Mouse (Mus musculus) c-Kit-positive CD71-positive TER-119-negative erythroid progenitor cells, embryonic 14.5 days (primary cell): ENCODE measurements around the gene Gm49416.
A peak's percentile ranks its signal among the peaks of the same experiment; 100 is the strongest.
"Not testable (repeated sequence)": the region's sequence is repeated elsewhere in the genome, so short reads cannot be mapped to it uniquely, and the experiment has no call there.

Experiments used
- DNase-seq: peaks from one replicate; pipeline ENCODE4 v3.0.0-alpha.2; 2013; ENCODE audit warnings: low read depth

The Gm49416 gene

DNA sequence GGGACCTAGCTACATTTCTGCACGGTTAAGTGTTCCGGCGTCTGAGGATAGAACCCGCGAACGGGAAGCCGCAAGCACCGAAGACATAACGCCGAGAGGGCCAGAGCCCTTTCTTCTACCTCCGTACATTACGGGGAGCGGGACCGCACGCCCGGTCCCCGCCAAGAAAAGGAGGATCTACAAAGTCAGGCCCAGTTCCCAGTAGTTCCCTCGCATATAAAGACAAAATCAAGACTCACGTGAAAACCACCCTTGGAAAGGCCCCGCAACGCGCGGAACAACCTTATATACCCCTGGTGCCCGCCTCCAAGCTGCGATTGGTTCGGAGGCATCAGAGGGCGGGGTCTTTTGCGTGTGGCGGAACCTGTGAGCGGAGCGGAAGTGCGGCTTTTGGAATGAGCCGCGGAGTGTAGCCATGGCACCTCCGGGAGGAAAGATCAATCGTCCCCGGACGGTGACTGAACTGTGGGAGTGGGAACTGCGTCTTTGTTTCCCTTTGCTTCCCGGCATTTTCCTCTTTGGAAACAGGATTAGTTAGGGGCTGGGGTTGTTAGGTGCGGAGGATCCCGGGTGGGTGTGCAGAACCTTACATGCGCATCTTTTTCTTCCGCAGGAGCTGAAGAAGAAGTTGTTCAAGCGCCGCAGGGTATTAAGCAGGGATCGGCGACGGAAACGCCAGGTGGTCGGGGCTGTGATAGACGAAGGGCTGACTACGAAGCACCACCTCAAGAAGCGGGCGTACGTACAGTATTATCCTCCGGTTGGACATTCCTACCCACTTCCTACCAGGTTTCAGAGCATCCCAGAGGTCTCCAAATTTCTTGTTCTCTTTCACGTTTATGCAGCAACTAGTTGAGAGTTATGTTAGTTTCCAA, at the start of gene Gm49416, which contains the start of gene 1810009A15Rik:
Gene Gm49416, plus strand, starts transcription at position 416 of the 875 bp plus-strand sequence.
Gene 1810009A15Rik, plus strand, starts transcription at position 343 of the 875 bp plus-strand sequence.
- DNase-seq = peak; percentile 95

DNA sequence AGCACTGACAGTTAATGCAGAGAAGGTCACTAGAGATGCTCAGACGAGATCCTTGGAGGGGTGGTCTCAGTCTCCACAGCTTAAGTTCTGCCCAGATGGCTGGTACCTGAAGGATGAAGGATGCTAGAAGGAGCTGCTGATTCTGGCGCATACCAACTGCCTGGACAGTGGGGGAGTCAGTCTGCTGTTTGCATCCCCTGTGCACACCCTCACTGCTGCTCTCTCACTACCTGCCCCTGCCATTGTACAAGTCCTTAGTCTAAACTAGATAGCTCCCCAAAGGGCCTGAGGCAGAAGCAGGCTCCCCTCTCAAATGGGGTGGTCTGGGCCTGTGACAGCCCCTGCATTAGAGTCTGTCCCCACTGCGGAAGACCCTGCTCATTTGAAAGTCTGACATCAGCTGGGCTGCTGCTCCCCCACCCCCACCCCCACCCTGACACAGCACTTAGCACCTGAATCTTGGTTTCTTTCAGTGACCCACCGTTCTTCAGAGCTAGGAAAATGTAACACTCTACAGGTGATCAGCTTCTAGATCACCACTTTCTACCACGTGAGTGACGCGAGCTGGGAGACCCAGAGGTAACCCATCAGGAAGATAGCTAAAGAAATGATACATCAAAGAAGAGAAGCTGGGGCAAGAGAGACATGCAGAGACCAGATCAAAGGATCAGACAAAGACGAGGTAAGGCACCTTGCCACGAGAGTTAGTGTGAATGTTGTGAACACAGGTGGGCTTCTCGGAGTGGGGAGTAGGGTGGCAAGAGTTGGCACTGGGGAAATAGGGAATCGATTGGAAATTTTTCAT, 49.4 kb upstream of the Gm49416 start, which contains the start of gene Gng3:
Gene Gng3, minus strand, starts transcription at position 92 of the 805 bp plus-strand sequence.
- DNase-seq = no peak

DNA sequence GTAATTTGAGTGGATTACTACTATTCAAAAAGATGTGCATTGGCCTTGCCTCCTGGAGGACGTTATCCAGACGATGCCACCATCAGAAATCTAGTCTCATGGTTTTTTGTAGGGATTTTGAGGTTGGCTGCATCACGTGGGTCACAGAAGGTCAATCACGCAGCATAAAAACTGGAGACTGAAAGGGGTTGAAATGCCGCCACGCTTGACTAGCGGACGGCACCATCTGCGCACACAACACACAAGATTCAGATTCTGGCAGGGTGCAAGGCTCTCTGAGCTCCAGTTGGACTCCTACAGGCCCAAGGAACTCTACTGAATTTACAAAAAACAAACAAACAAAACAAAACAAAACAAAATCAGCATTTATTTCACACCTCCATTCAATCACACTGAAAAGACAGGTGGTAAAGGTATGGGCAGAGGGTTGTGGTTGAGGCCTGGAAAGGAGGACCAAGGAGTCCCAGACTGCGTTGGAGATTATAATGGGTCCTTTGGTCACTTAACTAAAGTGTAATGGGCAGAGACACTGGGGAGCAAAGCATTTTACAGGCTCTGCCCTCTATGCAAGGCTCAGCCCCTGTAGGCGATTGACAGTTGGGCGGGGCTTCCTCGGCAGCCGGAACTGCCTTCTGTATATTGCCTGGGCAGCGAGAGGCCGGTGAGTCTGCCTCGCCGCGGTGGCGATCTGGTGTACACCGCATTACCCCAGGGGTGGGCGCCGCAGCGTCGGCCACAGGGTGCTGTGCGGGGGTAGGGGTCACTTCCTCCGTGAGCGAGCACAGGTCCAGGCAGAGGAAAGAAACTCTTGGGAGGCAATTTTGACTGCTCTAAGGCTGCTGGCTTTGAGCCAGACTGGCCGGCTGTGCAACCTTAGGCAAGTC, 48.6 kb upstream of the Gm49416 start:
- peak; percentile 67 for DNase-seq

DNA sequence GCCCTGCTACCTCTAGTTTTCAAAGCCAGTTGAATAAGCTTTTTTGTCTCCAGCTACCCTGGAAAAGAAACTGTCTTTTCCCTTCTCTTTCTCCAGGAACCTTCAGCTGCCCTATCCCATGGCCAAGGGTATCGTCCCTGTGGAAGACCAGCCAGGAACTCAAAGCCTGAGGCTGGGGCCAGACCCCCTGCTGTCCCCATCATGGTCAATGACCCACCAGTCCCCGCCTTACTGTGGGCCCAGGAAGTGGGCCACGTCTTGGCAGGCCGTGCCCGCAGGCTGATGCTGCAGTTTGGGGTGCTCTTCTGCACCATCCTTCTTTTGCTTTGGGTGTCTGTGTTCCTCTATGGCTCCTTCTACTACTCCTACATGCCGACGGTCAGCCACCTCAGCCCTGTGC, 47.7 kb upstream of the Gm49416 start:
- DNase-seq = no peak

DNA sequence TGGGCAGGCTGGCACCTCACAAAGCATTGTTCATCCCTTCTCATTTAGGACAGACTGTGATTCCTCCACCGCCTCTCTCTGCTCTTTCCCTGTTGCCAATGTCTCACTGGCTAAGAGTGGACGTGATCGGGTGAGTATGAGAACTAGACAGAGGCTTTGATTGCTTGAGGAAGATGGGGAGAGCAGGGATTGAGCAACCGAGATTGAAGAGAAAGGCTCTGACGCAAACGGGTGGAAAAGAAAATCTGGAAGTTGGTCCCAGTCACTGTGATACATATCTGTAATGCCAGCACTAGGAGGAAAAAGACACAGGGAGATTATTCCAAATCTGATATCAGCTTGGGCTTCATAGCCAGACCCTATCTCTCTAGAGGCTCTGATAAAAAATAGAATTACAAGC, 45.8 kb upstream of the Gm49416 start:
- DNase-seq = no peak

DNA sequence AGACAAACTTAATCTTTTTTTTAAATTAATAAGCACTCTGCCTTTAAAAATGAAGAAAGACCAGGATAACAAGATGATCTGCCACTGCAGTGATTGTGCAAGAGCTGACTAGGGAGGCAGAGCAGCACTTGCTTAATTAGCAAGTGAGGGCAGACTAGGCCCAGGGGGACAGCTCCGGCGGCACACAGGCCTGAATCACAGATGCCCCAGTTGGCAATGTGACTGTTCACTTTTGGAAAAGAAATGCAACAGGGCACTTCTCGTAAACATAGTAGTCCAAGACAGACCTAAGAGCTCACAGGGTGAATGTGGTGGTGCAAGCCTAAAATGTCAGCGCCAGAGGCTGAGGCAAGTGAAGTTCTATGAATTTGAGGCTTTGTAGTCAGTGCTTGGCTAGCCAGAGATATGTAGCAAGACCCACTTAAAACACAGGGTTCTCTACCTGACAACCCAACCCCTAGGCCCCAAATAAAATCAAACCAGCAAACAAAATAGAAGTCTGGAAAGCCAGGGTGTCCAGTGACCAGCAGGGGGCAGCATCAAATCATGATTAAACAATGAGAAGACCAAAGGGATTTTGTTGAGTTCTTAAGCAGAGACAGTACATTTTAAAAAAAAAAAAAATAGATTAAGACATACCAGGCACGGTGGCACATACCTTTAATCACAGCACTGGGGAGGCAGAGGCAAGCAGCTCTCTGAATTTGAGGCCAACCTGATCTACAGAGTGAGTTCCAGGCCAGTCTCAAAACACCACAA, 44.2 kb upstream of the Gm49416 start:
- DNase-seq = peak; percentile 78

DNA sequence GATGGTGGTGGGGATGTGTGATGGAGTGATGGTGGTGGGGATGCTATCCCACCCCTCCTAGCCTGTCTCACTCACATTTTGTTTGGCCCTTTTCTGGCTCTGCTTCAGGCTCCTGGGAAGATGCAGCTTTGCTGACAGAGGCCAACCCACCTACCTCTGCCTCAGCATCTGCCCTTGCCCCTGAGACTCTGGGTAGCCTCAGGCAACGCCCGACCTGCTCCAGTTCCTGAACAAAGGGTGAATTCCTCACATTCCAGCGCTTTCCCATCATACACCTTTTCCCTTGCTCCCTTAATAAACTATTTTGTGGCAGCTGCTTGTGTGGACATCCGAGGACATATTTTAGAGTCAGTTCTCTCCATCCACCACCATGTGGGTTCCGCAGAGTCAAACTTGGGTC, 40.4 kb upstream of the Gm49416 start:
- no peak for DNase-seq

DNA sequence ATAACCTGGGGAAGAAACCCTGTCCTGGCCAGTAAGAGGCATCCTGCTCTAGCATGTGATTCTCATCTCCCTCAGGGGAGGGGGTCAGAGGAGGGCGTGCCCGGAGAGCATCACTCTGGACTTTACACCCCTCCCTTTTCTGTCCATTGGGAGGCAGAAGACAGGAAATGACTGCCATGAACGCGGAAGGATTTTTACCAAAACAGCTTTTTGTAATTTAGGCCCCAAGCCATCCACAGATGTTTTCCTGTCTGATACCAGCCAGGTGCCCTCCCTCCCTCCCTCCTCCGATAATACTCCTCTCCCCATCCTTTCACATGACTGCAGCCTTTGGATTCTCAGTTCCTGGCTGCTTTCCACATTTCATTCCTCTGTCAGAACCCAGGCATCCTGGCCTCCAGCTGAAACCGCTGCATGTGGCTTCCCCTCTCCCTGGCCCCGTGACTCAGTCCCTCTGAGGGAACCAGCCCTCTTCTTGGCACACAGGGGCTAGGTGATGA, 38.3 kb upstream of the Gm49416 start, which contains the start of gene Lrrn4cl:
Gene Lrrn4cl, plus strand, starts transcription at position 367 of the 500 bp plus-strand sequence.
- no peak for DNase-seq

DNA sequence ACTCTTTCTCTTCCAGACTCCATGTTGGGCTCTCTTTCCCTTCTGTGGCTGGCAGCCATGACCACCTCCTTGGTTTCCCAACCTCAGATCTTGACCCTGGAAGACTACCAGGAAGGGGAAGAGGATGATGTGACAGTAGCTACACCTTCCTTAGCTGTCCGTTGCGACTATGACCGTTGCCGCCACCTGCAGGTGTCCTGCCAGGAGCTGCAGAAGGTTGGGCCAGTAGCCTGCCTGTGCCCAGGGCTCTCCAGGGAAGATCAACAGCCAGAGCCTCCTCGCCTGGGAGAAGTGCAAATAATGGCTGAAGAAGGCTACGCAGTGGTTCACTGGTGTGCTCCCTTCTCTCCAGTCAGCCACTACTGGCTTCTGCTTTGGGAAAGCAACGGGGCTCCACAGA, 37.1 kb upstream of the Gm49416 start:
- no peak for DNase-seq

DNA sequence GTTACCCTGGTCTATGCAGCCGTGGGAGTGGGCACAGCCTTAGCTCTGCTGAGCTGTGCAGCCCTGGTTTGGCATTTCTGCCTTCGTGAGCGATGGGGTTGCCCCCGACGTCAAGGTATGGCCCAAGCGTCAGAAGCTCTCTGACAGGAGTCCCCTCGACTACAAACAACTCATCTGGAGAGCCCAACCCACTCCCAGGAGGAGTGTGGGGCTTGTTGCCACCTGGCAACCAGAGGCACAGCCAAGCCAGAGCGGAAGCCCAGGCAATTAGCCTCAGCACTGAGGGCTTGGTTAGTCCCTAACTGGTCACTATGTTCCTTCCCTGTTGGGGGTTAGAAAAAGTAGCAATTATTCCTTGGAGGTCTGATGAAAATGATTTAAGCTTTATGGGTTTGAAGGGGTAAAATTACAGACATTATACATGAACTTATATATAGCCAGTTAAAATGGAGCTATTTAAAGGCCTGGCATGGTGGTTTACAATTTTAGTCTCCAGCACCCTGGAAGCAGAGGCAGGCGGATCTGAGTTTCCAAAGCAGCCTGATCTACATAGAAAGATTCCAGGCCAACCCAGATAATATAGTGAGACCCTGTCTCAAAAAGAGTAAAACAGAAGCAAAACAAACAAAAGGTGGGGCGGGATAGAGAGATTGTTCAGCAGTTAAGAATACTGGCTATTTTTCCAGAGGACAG, 36.3 kb upstream of the Gm49416 start:
- DNase-seq = no peak

DNA sequence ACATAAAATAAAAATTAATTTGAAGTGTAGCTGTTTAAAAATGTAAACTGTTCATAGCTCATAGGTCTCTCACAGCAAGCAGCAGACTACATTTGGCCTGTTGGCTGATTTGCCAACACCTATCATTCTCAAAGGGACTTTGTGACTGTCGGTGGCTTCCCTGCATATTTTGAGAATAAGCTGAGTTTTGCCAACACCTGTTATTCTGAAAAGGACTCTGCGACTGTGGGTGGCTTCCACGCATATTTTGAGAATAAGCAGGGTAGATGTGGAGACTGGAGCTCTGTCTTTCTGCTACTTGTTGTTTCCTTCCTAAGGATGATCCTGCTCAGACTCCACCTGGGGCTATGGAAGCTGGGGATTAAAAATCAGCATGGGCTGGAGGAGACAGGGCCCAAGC, 35.6 kb upstream of the Gm49416 start:
- no peak for DNase-seq

DNA sequence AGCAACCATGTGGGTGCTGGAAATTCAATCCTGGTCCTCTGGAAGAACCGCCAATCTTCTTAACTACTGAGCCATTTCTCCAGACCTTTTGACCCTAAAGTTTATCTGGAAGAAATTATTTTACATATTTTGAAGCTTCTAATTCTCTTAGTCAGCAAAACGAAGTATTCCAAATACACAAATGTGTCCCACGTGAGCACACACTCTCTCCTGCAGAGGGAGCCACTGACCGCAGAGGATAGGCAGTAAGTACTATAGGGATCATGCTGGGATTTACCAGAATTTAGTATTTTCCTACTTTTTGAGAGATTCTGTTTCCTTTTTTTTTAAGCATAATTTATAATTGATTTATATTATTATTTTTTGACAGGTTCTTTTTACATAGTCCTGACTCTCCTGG, 31.0 kb upstream of the Gm49416 start:
- peak; percentile 58 for DNase-seq

DNA sequence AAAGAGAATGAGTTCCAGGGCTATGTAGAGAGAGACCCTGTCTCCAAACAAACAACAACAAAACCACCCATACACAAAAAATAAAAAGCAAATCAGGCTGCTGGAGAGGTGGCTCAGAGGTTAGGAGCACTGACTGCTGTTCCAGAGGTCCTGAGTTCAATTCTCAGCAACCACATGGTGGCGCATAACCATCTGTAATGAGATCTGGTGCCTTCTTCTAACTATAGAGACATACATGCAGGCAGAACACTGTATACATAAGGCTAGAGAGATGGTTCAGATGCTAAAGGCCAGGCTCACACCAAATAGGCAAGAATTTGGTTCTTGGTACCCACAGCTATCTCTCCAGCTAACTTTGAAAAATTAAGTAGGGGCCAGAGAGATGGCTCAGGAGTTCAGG, 29.7 kb upstream of the Gm49416 start:
- DNase-seq = no peak

DNA sequence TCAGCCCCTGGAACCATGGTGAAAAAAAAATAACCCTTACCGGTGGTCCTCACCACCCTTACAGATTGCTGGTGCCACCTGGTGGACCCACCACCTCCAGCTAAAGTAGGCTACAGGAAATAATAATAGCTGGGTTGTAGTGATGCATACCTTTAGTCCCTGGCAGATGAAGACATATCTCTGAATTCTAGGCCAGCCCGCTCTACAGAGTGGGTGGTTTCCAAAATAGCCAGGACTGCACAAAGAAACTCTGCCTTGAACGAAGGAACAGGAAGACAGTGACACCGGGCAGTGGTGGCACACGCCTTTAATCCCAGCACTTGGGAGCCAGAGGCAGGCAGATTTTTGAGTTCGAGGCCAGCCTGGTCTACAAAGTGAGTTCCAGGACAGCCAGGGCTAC, 24.5 kb upstream of the Gm49416 start:
- no peak for DNase-seq

DNA sequence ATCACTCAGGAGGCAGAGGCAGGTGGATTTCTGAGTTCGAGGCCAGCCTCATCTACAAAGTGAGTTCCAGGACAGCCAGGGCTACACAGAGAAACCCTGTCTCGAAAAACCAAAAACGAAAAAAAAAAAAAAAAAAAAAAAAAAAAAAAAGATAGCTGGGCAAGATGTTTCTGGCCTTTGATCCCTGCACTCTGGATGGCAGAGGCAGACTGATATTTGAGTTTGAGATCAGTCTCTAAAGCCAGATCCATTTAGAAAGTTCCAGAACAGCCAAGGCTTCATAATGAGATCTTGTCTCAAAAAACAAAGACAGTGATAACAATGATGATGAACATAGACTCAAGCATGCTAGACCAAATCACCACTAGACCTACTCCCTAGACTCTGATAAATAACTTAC, 18.3 kb upstream of the Gm49416 start:
- not testable (repeated sequence) for DNase-seq

DNA sequence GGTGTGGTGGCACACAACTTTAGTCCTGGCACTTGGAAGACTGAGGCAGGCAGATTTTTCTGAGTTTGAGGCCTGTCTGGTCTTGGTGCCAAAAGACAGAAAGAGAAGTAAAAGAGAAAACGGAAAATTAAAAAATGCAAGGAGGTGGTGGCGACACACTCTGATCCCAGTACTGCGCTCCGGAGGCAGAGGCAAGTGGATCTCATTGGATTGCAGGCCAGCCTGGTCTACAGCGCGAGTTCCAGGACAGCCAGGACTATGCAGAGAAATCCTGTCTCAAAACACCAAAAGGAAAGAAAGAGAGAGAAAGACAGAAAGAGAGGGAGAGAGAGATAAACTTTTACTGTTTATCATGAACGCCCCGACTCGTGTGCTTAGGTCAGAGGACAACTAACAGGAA, 17.9 kb upstream of the Gm49416 start:
- no peak for DNase-seq

DNA sequence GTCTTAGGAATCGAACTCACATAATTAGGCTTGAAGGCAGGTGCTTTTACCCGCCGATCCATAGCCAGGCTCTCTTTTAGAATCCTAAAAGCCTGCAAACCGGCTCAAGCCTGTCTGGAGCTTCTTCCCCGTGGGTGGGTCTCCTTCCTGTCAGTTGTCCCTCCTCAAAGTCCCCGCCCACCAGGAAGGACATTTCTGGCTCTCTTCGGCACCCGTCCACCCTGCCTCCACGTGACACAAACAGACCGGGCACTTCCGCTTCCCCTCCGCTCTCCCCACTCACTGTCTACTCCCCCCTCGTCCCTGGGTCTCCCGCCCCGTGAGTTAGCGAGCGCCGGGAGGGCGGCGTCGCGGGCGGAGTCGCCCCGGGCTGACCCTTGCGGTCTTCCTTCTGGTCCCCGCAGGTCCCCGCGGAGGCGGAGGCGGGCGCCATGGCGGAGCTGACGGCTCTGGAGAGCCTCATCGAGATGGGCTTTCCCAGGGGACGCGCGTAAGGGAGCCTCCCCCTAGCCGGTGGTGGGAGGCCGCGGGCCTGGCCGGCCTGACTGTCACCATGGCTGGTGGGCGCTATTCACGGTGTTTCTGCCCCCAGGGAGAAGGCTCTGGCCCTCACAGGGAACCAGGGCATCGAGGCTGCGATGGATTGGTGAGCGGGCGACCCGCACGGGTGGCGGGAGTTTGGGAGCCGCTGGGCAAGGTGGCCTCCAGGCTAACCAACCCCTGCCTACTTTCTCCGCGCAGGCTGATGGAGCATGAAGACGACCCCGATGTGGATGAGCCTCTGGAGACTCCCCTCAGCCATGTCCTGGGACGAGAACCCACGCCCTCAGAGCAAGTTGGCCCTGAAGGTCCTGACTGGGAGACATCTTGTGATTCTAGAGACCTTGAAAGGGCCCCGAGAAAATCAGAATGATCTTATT, 17.2 kb upstream of the Gm49416 start, which contains the start of gene Ubxn1:
Gene Ubxn1, plus strand, starts transcription at position 230 of the 920 bp plus-strand sequence.
- DNase-seq = peak; percentile 97

DNA sequence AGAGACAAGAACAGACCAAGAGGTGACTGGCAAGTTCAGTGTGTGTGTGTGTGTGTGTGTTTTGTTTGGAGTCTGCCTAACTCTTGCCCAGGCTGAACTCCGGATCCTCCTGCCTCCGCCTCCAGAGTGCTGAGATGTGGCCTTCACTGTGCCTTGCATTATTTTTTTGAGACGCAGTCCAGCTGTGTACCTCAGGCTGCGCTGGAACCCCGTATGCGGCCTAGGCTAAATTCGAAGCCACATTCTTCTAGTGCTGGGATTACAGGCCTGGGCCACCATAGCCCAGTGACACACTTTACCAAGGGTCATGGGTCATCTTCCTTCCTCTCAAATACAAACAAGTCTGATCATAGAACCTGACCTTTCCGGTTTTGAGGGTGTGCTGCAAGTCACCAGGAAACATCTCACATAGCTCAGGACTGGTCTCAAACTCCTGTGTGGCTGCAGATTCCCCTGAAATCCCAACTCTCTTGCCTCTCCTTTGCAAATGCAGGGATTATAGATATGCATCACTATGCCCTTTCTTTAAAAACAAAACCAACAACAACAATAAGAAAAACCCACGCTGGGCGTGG, 16.4 kb upstream of the Gm49416 start:
- DNase-seq = no peak

DNA sequence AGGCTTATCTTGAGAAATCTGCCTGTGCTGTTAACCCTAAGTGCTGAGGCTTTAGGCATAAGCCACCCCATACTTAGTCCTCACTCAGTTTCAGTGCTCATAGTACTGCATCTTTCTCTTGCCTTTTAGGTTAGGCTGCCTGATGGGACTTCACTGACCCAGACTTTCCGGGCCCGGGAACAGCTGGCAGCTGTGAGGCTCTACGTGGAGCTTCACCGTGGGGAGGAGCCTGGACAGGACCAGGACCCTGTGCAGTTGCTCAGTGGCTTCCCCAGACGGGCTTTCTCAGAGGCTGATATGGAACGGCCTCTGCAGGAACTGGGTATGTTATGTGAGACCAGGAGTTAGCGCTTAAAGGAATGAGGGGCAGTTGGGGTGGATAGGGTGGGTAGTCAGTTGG, 13.7 kb upstream of the Gm49416 start:
- no peak for DNase-seq
